Mouse (Mus musculus): ENCODE data around the gene Rcn3. TPM values are rescaled to one million over a fixed set of nuclear protein-coding genes. Genes with fewer than 3 reads are reported as not detected.

The Rcn3 gene
- total RNA-seq (2021), result 10 to 100 TPM; 57.2 to 80.5 TPM
- long read RNA-seq, experiment 1, transcript Rcn3-201 (7 exons, 1,462 nt), result major isoform, 37 of 90 reads
- long read RNA-seq, experiment 1, transcript Rcn3-208 (7 exons, 1,453 nt), result minor isoform, 24 of 90 reads
- long read RNA-seq, experiment 1, partial matches to known transcripts, result 6 of 90 reads
- long read RNA-seq, experiment 1, other reads (novel, unspliced or antisense), result 22 of 90 reads
- long read RNA-seq, experiment 2, transcript Rcn3-201 (7 exons, 1,462 nt), result major isoform, 42 of 95 reads
- long read RNA-seq, experiment 2, transcript Rcn3-208 (7 exons, 1,453 nt), result minor isoform, 26 of 95 reads
- long read RNA-seq, experiment 2, partial matches to known transcripts, result 7 of 95 reads
- long read RNA-seq, experiment 2, other reads (novel, unspliced or antisense), result 20 of 95 reads

- intact Hi-C loops (cut with DNase I; ENCODE audit: low total_unique reads), result no loop called here
Measured at GRCm38 (mm10) chr7:45092048-45092447, at the start of gene Rcn3. Gene Rcn3 (minus strand): TSS chr7:45092221.

GRCm38 (mm10) chr7:45141319-45141718 is 49.3 kb upstream of the Rcn3 start:
- intact Hi-C loops (cut with DNase I; ENCODE audit: low total_unique reads), result no loop called here
- DNase-seq, result no peak

More at GRCm38 (mm10) chr7:45092048-45092447, at the start of gene Rcn3:
- DNase-seq, result peak; percentile 93

GRCm38 (mm10) chr7:45139904-45140723 is 48.1 kb upstream of the Rcn3 start:
- no peak for DNase-seq
- intact Hi-C loops (cut with DNase I; ENCODE audit: low total_unique reads), result no loop called here

- intact Hi-C loops (cut with DNase I; ENCODE audit: low total_unique reads), result no loop called here
- DNase-seq, result no peak
Measured at GRCm38 (mm10) chr7:45138403-45138802, 46.4 kb upstream of the Rcn3 start.

GRCm38 (mm10) chr7:45137171-45138006 is 45.4 kb upstream of the Rcn3 start:
- intact Hi-C loops (cut with DNase I; ENCODE audit: low total_unique reads), result loop anchor here (2.0 kb wide), 1 partner anchor 59 kb away; no protein-coding TSS in a partner anchor
- DNase-seq, result no peak

GRCm38 (mm10) chr7:45135993-45136567 is 44.1 kb upstream of the Rcn3 start, which contains the start of the genes Gm45713 and Flt3l:
Gene Gm45713 (minus strand): TSS chr7:45136231.
Gene Flt3l (minus strand): TSS chr7:45136432.
- peak; percentile 92 for DNase-seq
- intact Hi-C loops (cut with DNase I; ENCODE audit: low total_unique reads), result loop anchor here (2.0 kb wide), 1 partner anchor 57 kb away; no protein-coding TSS in a partner anchor

GRCm38 (mm10) chr7:45135370-45135769 is 43.3 kb upstream of the Rcn3 start:
- intact Hi-C loops (cut with DNase I; ENCODE audit: low total_unique reads), result no loop called here

GRCm38 (mm10) chr7:45134544-45135026 is 42.6 kb upstream of the Rcn3 start:
- intact Hi-C loops (cut with DNase I; ENCODE audit: low total_unique reads), result no loop called here
- no peak for DNase-seq

More at GRCm38 (mm10) chr7:45135370-45135769, 43.3 kb upstream of the Rcn3 start:
- DNase-seq, result no peak

GRCm38 (mm10) chr7:45133446-45134159 is 41.6 kb upstream of the Rcn3 start:
- intact Hi-C loops (cut with DNase I; ENCODE audit: low total_unique reads), result no loop called here

GRCm38 (mm10) chr7:45131850-45132249 is 39.8 kb upstream of the Rcn3 start:
- intact Hi-C loops (cut with DNase I; ENCODE audit: low total_unique reads), result no loop called here
- DNase-seq, result no peak

More at GRCm38 (mm10) chr7:45133446-45134159, 41.6 kb upstream of the Rcn3 start:
- DNase-seq, result no peak

GRCm38 (mm10) chr7:45129776-45130512 is 37.9 kb upstream of the Rcn3 start:
- no peak for DNase-seq
- intact Hi-C loops (cut with DNase I; ENCODE audit: low total_unique reads), result no loop called here

GRCm38 (mm10) chr7:45129318-45129717 is 37.3 kb upstream of the Rcn3 start:
- peak; percentile 45 for DNase-seq
- intact Hi-C loops (cut with DNase I; ENCODE audit: low total_unique reads), result no loop called here

GRCm38 (mm10) chr7:45128624-45129246 is 36.7 kb upstream of the Rcn3 start, which contains the start of gene Rpl13a:
Gene Rpl13a (minus strand): TSS chr7:45128761.
- intact Hi-C loops (cut with DNase I; ENCODE audit: low total_unique reads), result no loop called here
- DNase-seq, result peak; percentile 97

- intact Hi-C loops (cut with DNase I; ENCODE audit: low total_unique reads), result no loop called here
- DNase-seq, result no peak
Measured at GRCm38 (mm10) chr7:45127700-45128224, 35.7 kb upstream of the Rcn3 start.

- no peak for DNase-seq
- intact Hi-C loops (cut with DNase I; ENCODE audit: low total_unique reads), result no loop called here
Measured at GRCm38 (mm10) chr7:45126844-45127699, 35.1 kb upstream of the Rcn3 start.

Data from gastrocnemius, postnatal 14 days (tissue).